Mouse (Mus musculus): ENCODE measurements around the gene Nipsnap1. TPM values are rescaled to one million over a fixed set of nuclear protein-coding genes. Genes with fewer than 3 reads are reported as not detected.

Gene Nipsnap1
- polyA plus RNA-seq, 1 experiment, result 77.7 TPM

- no peak for TF ChIP-seq CTCF (IDR thresholded peaks at IDR 0.05; ENCODE audit: extremely low read depth, insufficient read depth, low read length)
- TF ChIP-seq POLR2A (IDR thresholded peaks at IDR 0.05; ENCODE audit: extremely low read depth, insufficient read depth, low read length), result peak; percentile 84
- Histone ChIP-seq H3K4me1 (ENCODE audit: control insufficient read depth, insufficient read depth, low read length) (peaks cover 2% of the 10 kb centered on the region; the same call in 1 of the 2 replicates), H3K4me3 (ENCODE audit: insufficient read depth, low read length) (peak within 1 kb of the TSS; percentile 47), H3K27ac (ENCODE audit: insufficient read depth, low read length) (no peak within 1 kb of the TSS)
These were observed 21.4 kb downstream of the Nipsnap1 start, which contains the start of gene Thoc5 for GRCm38 (mm10) chr11:4894848-4895816. Gene Thoc5 (plus strand): TSS chr11:4895320.

GRCm38 (mm10) chr11:4900437-4900836, 26.7 kb downstream of the Nipsnap1 start:
- H3K4me1 ChIP-seq (ENCODE audit: control insufficient read depth, insufficient read depth, low read length), result peaks cover 2% of the 10 kb centered on the region; the same call in 1 of the 2 replicates
- TF ChIP-seq POLR2A (IDR thresholded peaks at IDR 0.05; ENCODE audit: extremely low read depth, insufficient read depth, low read length) (no peak), CTCF (IDR thresholded peaks at IDR 0.05; ENCODE audit: extremely low read depth, insufficient read depth, low read length) (peak; percentile 48)
- H3K4me3 ChIP-seq (ENCODE audit: insufficient read depth, low read length), result no peak overlapping the region
- no peak overlapping the region for H3K27ac ChIP-seq (ENCODE audit: insufficient read depth, low read length)

- no peak for TF ChIP-seq POLR2A (IDR thresholded peaks at IDR 0.05; ENCODE audit: extremely low read depth, insufficient read depth, low read length)
- no peak for TF ChIP-seq CTCF (IDR thresholded peaks at IDR 0.05; ENCODE audit: extremely low read depth, insufficient read depth, low read length)
These were observed 28.2 kb downstream of the Nipsnap1 start for GRCm38 (mm10) chr11:4901956-4902355.

GRCm38 (mm10) chr11:4906231-4906630, 32.5 kb downstream of the Nipsnap1 start:
- H3K27ac ChIP-seq (ENCODE audit: insufficient read depth, low read length), result no peak overlapping the region
- H3K4me1 ChIP-seq (ENCODE audit: control insufficient read depth, insufficient read depth, low read length), result no peaks in the 10 kb centered on the region
- H3K4me3 ChIP-seq (ENCODE audit: insufficient read depth, low read length), result no peak overlapping the region
- no peak for TF ChIP-seq POLR2A (IDR thresholded peaks at IDR 0.05; ENCODE audit: extremely low read depth, insufficient read depth, low read length)
- no peak for TF ChIP-seq CTCF (IDR thresholded peaks at IDR 0.05; ENCODE audit: extremely low read depth, insufficient read depth, low read length)

More at GRCm38 (mm10) chr11:4901956-4902355, 28.2 kb downstream of the Nipsnap1 start:
- Histone ChIP-seq H3K27ac (ENCODE audit: insufficient read depth, low read length) (no peak overlapping the region), H3K4me3 (ENCODE audit: insufficient read depth, low read length) (no peak overlapping the region), H3K4me1 (ENCODE audit: control insufficient read depth, insufficient read depth, low read length) (no peaks in the 10 kb centered on the region)

GRCm38 (mm10) chr11:4916068-4916467, 42.3 kb downstream of the Nipsnap1 start:
- Histone ChIP-seq H3K27ac (ENCODE audit: insufficient read depth, low read length) (no peak overlapping the region), H3K4me1 (ENCODE audit: control insufficient read depth, insufficient read depth, low read length) (no peaks in the 10 kb centered on the region), H3K4me3 (ENCODE audit: insufficient read depth, low read length) (no peak overlapping the region)
- TF ChIP-seq CTCF (IDR thresholded peaks at IDR 0.05; ENCODE audit: extremely low read depth, insufficient read depth, low read length) (peak; percentile 73), POLR2A (IDR thresholded peaks at IDR 0.05; ENCODE audit: extremely low read depth, insufficient read depth, low read length) (no peak)

- no peak for TF ChIP-seq POLR2A (IDR thresholded peaks at IDR 0.05; ENCODE audit: extremely low read depth, insufficient read depth, low read length)
- no peak for TF ChIP-seq CTCF (IDR thresholded peaks at IDR 0.05; ENCODE audit: extremely low read depth, insufficient read depth, low read length)
- Histone ChIP-seq H3K4me1 (ENCODE audit: control insufficient read depth, insufficient read depth, low read length) (no peaks in the 10 kb centered on the region), H3K4me3 (ENCODE audit: insufficient read depth, low read length) (no peak overlapping the region), H3K27ac (ENCODE audit: insufficient read depth, low read length) (no peak overlapping the region)
These were observed 47.5 kb downstream of the Nipsnap1 start for GRCm38 (mm10) chr11:4921281-4921680.

- H3K4me1 ChIP-seq (ENCODE audit: control insufficient read depth, insufficient read depth, low read length), result no peaks in the 10 kb centered on the region
- TF ChIP-seq POLR2A (IDR thresholded peaks at IDR 0.05; ENCODE audit: extremely low read depth, insufficient read depth, low read length) (no peak), CTCF (IDR thresholded peaks at IDR 0.05; ENCODE audit: extremely low read depth, insufficient read depth, low read length) (no peak)
- H3K4me3 ChIP-seq (ENCODE audit: insufficient read depth, low read length), result no peak overlapping the region
- H3K27ac ChIP-seq (ENCODE audit: insufficient read depth, low read length), result no peak overlapping the region
These were observed 48.0 kb downstream of the Nipsnap1 start for GRCm38 (mm10) chr11:4921751-4922150.

- peaks cover 2% of the 10 kb centered on the region; the same call in 1 of the 2 replicates for H3K4me1 ChIP-seq (ENCODE audit: control insufficient read depth, insufficient read depth, low read length)
- TF ChIP-seq CTCF (IDR thresholded peaks at IDR 0.05; ENCODE audit: extremely low read depth, insufficient read depth, low read length), result no peak
- TF ChIP-seq POLR2A (IDR thresholded peaks at IDR 0.05; ENCODE audit: extremely low read depth, insufficient read depth, low read length), result no peak
- no peak overlapping the region for H3K27ac ChIP-seq (ENCODE audit: insufficient read depth, low read length)
- H3K4me3 ChIP-seq (ENCODE audit: insufficient read depth, low read length), result no peak overlapping the region
These were observed 53.5 kb downstream of the Nipsnap1 start for GRCm38 (mm10) chr11:4927224-4927623.

- Histone ChIP-seq H3K4me1 (ENCODE audit: control insufficient read depth, insufficient read depth, low read length) (peaks cover 2% of the 10 kb centered on the region; the same call in 1 of the 2 replicates), H3K27ac (ENCODE audit: insufficient read depth, low read length) (no peak overlapping the region)
- TF ChIP-seq POLR2A (IDR thresholded peaks at IDR 0.05; ENCODE audit: extremely low read depth, insufficient read depth, low read length) (no peak), CTCF (IDR thresholded peaks at IDR 0.05; ENCODE audit: extremely low read depth, insufficient read depth, low read length) (no peak)
These were observed 57.4 kb downstream of the Nipsnap1 start for GRCm38 (mm10) chr11:4931009-4931601.

More at GRCm38 (mm10) chr11:4931009-4931601, 57.4 kb downstream of the Nipsnap1 start:
- H3K4me3 ChIP-seq (ENCODE audit: insufficient read depth, low read length), result no peak overlapping the region

Measured in cortical plate, adult 2 months (tissue).